Mouse (Mus musculus): ENCODE measurements at regions not wholly inside any gene's neighbourhood (a gene's known extent, or its start where the extent isn't known, plus 50 kb on each side); places are given as distances from the start of the nearest gene placed in this dataset.
"Not testable (repeated sequence)": the region's sequence is repeated elsewhere in the genome, so short reads cannot be mapped to it uniquely, and the experiment has no call there.

DNA sequence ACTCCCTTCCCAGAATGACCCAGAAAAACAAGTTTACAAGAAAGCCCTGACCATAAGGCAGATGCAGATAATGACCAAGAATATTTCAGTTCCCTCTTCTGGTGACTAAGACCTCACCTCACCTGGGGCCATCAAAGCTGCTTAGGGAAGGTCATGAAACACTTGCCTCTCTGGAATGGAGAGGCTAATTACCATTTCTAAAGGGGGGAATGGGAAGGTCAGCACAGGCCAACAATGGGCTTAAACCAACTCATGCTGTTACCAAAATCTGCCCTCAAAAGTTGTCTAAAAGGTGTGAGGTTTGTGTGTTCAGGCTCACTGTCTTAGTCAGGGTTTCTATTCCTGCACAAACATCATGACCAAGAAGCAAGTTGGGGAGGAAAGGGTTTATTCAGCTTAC is 123.0 kb downstream of the Sgo2b start:
- no peak overlapping the region for H3K4me3 ChIP-seq (ENCODE audit: insufficient read depth, low read depth, low read length)
- no peaks in the 10 kb centered on the region for H3K4me1 ChIP-seq (ENCODE audit: control insufficient read depth, insufficient read depth, low read length)
- no peak overlapping the region for H3K27ac ChIP-seq (ENCODE audit: insufficient read depth, low read depth, low read length)
- H3K27me3 ChIP-seq (replicated peaks; ENCODE audit: control insufficient read depth, insufficient read depth, low read length), result no peaks in the 10 kb centered on the region
- TF ChIP-seq CTCF (conservative IDR thresholded peaks at IDR 0.05; ENCODE audit: insufficient read depth, insufficient read length, low read depth, low read length), result no peak
- no peak for TF ChIP-seq POLR2A (IDR thresholded peaks at IDR 0.05; ENCODE audit: low read depth, low read length)
- no peaks in the 10 kb centered on the region for H3K36me3 ChIP-seq (ENCODE audit: control insufficient read depth, insufficient read depth, low read length)
- DNase-seq, result no peak

DNA sequence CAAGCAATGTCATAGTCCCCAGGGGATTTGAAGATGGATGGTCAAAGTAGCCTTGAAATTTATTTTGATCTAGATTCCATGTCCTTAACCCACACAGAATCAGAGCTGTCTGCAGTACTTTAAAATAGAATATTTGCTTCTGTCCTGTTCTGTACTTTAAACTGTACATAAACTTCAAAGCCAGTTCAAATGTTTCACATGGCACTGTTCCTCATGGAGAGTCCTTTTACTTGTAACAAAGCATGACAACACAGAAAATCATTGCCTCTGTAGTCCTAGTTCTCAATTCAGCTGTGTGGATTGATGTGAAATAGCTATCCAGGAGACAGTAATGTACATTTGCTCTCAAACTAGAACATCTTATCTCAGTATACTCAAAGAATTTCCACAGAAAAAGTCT is 123.9 kb downstream of the Sgo2b start:
- Histone ChIP-seq H3K27ac (ENCODE audit: insufficient read depth, low read depth, low read length) (no peak overlapping the region), H3K36me3 (ENCODE audit: control insufficient read depth, insufficient read depth, low read length) (no peaks in the 10 kb centered on the region), H3K27me3 (replicated peaks; ENCODE audit: control insufficient read depth, insufficient read depth, low read length) (no peaks in the 10 kb centered on the region), H3K4me3 (ENCODE audit: insufficient read depth, low read depth, low read length) (no peak overlapping the region), H3K4me1 (ENCODE audit: control insufficient read depth, insufficient read depth, low read length) (no peaks in the 10 kb centered on the region)
- DNase-seq, result no peak
- TF ChIP-seq POLR2A (IDR thresholded peaks at IDR 0.05; ENCODE audit: low read depth, low read length) (no peak), CTCF (conservative IDR thresholded peaks at IDR 0.05; ENCODE audit: insufficient read depth, insufficient read length, low read depth, low read length) (no peak)

GRCm38 (mm10) chr8:63784496-63784895 is 167.6 kb downstream of the Sgo2b start:
- H3K27ac ChIP-seq (ENCODE audit: insufficient read depth, low read depth, low read length), result no peak overlapping the region
- no peaks in the 10 kb centered on the region for H3K27me3 ChIP-seq (replicated peaks; ENCODE audit: control insufficient read depth, insufficient read depth, low read length)
- H3K4me1 ChIP-seq (ENCODE audit: control insufficient read depth, insufficient read depth, low read length), result no peaks in the 10 kb centered on the region
- TF ChIP-seq CTCF (conservative IDR thresholded peaks at IDR 0.05; ENCODE audit: insufficient read depth, insufficient read length, low read depth, low read length) (no peak), POLR2A (IDR thresholded peaks at IDR 0.05; ENCODE audit: low read depth, low read length) (no peak)
- no peak for DNase-seq
- no peaks in the 10 kb centered on the region for H3K36me3 ChIP-seq (ENCODE audit: control insufficient read depth, insufficient read depth, low read length)
- no peak overlapping the region for H3K4me3 ChIP-seq (ENCODE audit: insufficient read depth, low read depth, low read length)
- 61% methylated on average over 2 of the region's 2 CpGs for WGBS

- H3K27me3 ChIP-seq (replicated peaks; ENCODE audit: control insufficient read depth, insufficient read depth, low read length), result no peaks in the 10 kb centered on the region
- TF ChIP-seq POLR2A (IDR thresholded peaks at IDR 0.05; ENCODE audit: low read depth, low read length) (no peak), CTCF (conservative IDR thresholded peaks at IDR 0.05; ENCODE audit: insufficient read depth, insufficient read length, low read depth, low read length) (no peak)
- no peak for DNase-seq
Measured at GRCm38 (mm10) chr8:63760891-63761290, 191.2 kb downstream of the Sgo2b start.

GRCm38 (mm10) chr8:63759931-63760330 is 192.1 kb downstream of the Sgo2b start:
- not testable (repeated sequence) for H3K27ac ChIP-seq (ENCODE audit: insufficient read depth, low read depth, low read length); H3K4me3 ChIP-seq (ENCODE audit: insufficient read depth, low read depth, low read length); H3K36me3 ChIP-seq (ENCODE audit: control insufficient read depth, insufficient read depth, low read length); DNase-seq; H3K4me1 ChIP-seq (ENCODE audit: control insufficient read depth, insufficient read depth, low read length); H3K27me3 ChIP-seq (replicated peaks; ENCODE audit: control insufficient read depth, insufficient read depth, low read length)
- WGBS, result 86% methylated on average over 4 of the region's 4 CpGs

More at GRCm38 (mm10) chr8:63760891-63761290, 191.2 kb downstream of the Sgo2b start:
- Histone ChIP-seq H3K27ac (ENCODE audit: insufficient read depth, low read depth, low read length) (no peak overlapping the region), H3K4me3 (ENCODE audit: insufficient read depth, low read depth, low read length) (no peak overlapping the region), H3K4me1 (ENCODE audit: control insufficient read depth, insufficient read depth, low read length) (no peaks in the 10 kb centered on the region), H3K36me3 (ENCODE audit: control insufficient read depth, insufficient read depth, low read length) (no peaks in the 10 kb centered on the region)

DNA sequence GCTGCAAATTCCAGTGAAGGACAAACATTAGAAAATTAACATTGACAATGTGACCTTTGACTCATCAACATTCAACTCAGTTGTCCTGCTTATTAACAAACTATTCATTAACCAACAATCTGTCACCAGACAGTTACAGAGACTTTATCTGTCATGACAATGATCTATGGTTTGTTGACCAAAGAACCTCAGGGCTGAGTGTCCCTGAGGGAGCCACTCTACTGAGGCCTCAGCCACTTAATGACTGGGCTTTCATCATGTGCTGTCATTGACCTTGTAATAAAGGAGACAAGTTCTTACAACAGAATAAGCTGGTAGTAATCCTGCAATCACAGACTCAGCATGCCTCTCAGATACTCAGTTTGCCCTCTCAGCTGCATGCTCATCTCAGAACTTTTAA is 196.8 kb downstream of the Sgo2b start:
- H3K36me3 ChIP-seq (ENCODE audit: control insufficient read depth, insufficient read depth, low read length), result no peaks in the 10 kb centered on the region
- peak; percentile 58 for DNase-seq
- H3K4me1 ChIP-seq (ENCODE audit: control insufficient read depth, insufficient read depth, low read length), result peaks cover 3% of the 10 kb centered on the region; the same call in 1 of the 2 replicates
- H3K4me3 ChIP-seq (ENCODE audit: insufficient read depth, low read depth, low read length), result no peak overlapping the region
- H3K27ac ChIP-seq (ENCODE audit: insufficient read depth, low read depth, low read length), result no peak overlapping the region
- H3K27me3 ChIP-seq (replicated peaks; ENCODE audit: control insufficient read depth, insufficient read depth, low read length), result no peaks in the 10 kb centered on the region
- TF ChIP-seq POLR2A (IDR thresholded peaks at IDR 0.05; ENCODE audit: low read depth, low read length) (no peak), CTCF (conservative IDR thresholded peaks at IDR 0.05; ENCODE audit: insufficient read depth, insufficient read length, low read depth, low read length) (no peak)

DNA sequence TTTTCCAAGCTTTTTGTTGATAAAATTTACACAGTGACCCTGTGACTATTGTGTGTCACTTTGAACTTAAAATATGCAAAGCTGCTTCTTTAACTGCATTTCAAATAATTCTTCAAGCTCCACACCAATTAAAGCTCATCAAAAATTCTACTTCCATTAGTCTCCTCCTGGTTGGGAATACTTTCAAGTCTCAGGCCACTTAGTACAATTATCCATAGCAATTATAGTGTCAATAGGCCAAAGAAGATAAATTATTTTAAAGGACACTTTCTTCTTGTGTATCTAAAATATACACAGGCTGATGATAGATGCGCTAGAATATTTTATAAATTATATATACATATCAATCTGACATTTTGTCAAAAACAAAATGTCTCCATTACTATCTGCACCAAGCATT is 197.2 kb downstream of the Sgo2b start:
- DNase-seq, result no peak
- H3K36me3 ChIP-seq (ENCODE audit: control insufficient read depth, insufficient read depth, low read length), result no peaks in the 10 kb centered on the region
- TF ChIP-seq CTCF (conservative IDR thresholded peaks at IDR 0.05; ENCODE audit: insufficient read depth, insufficient read length, low read depth, low read length) (no peak), POLR2A (IDR thresholded peaks at IDR 0.05; ENCODE audit: low read depth, low read length) (no peak)

DNA sequence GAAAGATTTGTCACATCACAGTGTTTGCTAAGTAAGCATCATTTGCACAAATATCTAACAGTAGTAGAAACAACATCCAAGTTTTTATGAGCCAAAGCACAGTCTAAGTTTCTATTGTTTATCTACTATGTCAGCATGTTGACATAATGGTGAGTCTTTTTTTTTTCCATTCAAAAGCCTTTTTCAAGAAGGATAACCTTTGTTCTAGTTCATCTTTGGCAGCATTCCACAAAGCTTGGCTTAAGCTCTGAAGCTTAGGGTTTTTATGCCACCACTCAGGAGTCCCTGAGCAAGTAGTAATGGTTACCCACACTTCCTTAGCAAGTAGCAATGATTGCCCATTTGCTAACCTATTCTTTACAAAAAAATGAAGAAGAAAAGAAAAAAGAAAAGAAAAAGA is 198.8 kb downstream of the Sgo2b start:
- Histone ChIP-seq H3K4me3 (ENCODE audit: insufficient read depth, low read depth, low read length) (no peak overlapping the region), H3K27ac (ENCODE audit: insufficient read depth, low read depth, low read length) (no peak overlapping the region), H3K27me3 (replicated peaks; ENCODE audit: control insufficient read depth, insufficient read depth, low read length) (no peaks in the 10 kb centered on the region), H3K4me1 (ENCODE audit: control insufficient read depth, insufficient read depth, low read length) (peaks cover 3% of the 10 kb centered on the region; the same call in 1 of the 2 replicates), H3K36me3 (ENCODE audit: control insufficient read depth, insufficient read depth, low read length) (no peaks in the 10 kb centered on the region)
- no peak for TF ChIP-seq CTCF (conservative IDR thresholded peaks at IDR 0.05; ENCODE audit: insufficient read depth, insufficient read length, low read depth, low read length)
- no peak for TF ChIP-seq POLR2A (IDR thresholded peaks at IDR 0.05; ENCODE audit: low read depth, low read length)
- DNase-seq, result peak; percentile 81

More for the DNA sequence above, 197.2 kb downstream of the Sgo2b start:
- no peak overlapping the region for H3K27ac ChIP-seq (ENCODE audit: insufficient read depth, low read depth, low read length)
- H3K27me3 ChIP-seq (replicated peaks; ENCODE audit: control insufficient read depth, insufficient read depth, low read length), result no peaks in the 10 kb centered on the region
- WGBS, result 81% methylated on average over 1 of the region's 1 CpGs
- peaks cover 3% of the 10 kb centered on the region; the same call in 1 of the 2 replicates for H3K4me1 ChIP-seq (ENCODE audit: control insufficient read depth, insufficient read depth, low read length)
- no peak overlapping the region for H3K4me3 ChIP-seq (ENCODE audit: insufficient read depth, low read depth, low read length)
